Mouse (Mus musculus) spleen, adult 18-20 months (tissue): ENCODE data around the gene Emilin3.
A peak's percentile ranks its signal among the peaks of the same experiment; 100 is the strongest.

Experiments used
- DNase-seq, 2 experiments: peaks; one replicate each; pipeline ENCODE4 v3.0.0; 2022; ENCODE audit warnings: mixed read lengths in 2 of 2

Emilin3 gene

GRCm38 (mm10) chr2:160915821-160916610, 3.9 kb upstream of the Emilin3 start:
- DNase-seq: no peak

GRCm38 (mm10) chr2:160914656-160915055, 2.5 kb upstream of the Emilin3 start:
- DNase-seq: no peak

GRCm38 (mm10) chr2:160911558-160912201, 448 bp downstream of the Emilin3 start:
- DNase-seq: no peak

- DNase-seq: no peak
Measured at GRCm38 (mm10) chr2:160910633-160911032, 1.5 kb downstream of the Emilin3 start.

GRCm38 (mm10) chr2:160908607-160909006, 3.5 kb downstream of the Emilin3 start:
- DNase-seq: no peak

- no peak for DNase-seq
Measured at GRCm38 (mm10) chr2:160906101-160906500, 6.0 kb downstream of the Emilin3 start.

- no peak for DNase-seq
Measured at GRCm38 (mm10) chr2:160905301-160905700, 6.8 kb downstream of the Emilin3 start.

GRCm38 (mm10) chr2:160901656-160902412, 10.3 kb downstream of the Emilin3 start:
- no peak for DNase-seq

GRCm38 (mm10) chr2:160891697-160892096, 20.4 kb downstream of the Emilin3 start:
- no peak for DNase-seq

- no peak for DNase-seq
Measured at GRCm38 (mm10) chr2:160891045-160891444, 21.1 kb downstream of the Emilin3 start.

- DNase-seq: no peak
Measured at GRCm38 (mm10) chr2:160887859-160888258, 24.3 kb downstream of the Emilin3 start.

GRCm38 (mm10) chr2:160887284-160887683, 24.8 kb downstream of the Emilin3 start:
- peak; percentile 48 to 73 for DNase-seq

GRCm38 (mm10) chr2:160886221-160886620, 25.9 kb downstream of the Emilin3 start:
- no peak for DNase-seq

GRCm38 (mm10) chr2:160884830-160885229, 27.3 kb downstream of the Emilin3 start:
- peak in 1 of 2 experiments; percentile 49 for DNase-seq

GRCm38 (mm10) chr2:160883912-160884311, 28.2 kb downstream of the Emilin3 start:
- DNase-seq: no peak

GRCm38 (mm10) chr2:160882436-160882835, 29.7 kb downstream of the Emilin3 start:
- no peak for DNase-seq

GRCm38 (mm10) chr2:160881462-160882101, 30.5 kb downstream of the Emilin3 start:
- DNase-seq: no peak

- DNase-seq: no peak
Measured at GRCm38 (mm10) chr2:160880453-160881195, 31.5 kb downstream of the Emilin3 start, which contains the start of gene Lpin3. TSS of gene Lpin3 (plus strand) at chr2:160880670.

GRCm38 (mm10) chr2:160876115-160876514, 36.0 kb downstream of the Emilin3 start:
- DNase-seq: no peak

- no peak for DNase-seq
Measured at GRCm38 (mm10) chr2:160874231-160874877, 37.8 kb downstream of the Emilin3 start.

- peak; percentile 83 to 85 for DNase-seq
Measured at GRCm38 (mm10) chr2:160872890-160873382, 39.2 kb downstream of the Emilin3 start, which contains the start of gene Zhx3. TSS of gene Zhx3 (minus strand) at chr2:160872998.
